ENCODE assay signal across 19 mouse cellular contexts in the genomic region with DNA sequence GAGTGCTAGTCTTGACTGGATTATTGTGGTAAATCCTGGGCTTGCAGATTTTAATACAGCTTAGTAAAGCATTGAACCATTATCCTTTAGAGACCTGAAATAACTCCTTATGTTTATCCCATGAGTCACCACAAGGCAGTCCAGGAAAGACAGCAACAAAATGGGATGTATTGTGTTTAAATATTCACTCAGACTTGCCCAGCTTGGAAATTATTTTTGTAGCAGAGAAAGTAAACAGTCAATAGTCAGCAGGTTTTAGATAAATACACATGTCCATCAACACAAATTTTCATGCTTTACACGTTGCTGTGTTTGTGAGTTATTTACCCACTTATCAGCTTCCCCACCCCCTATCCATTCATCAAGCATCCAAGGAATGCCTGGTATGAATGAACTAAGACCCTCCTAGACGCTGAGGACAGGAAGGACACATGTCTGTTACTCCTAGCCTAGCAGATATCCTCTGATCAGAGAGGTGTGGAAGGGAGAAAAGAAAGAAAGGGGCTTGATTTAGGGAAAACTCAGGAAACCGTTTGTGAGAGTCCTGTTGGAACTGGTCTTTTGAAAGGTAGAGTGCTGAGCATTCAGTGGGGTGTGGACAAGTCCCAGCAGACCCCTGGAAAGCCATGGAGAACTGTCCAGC.
DNase-seq lines count a peak whose midpoint lies in the region; ATAC-seq lines count a peak whose summit lies in the region.
"Had no signal": no experiment of that assay in that cellular context is flagged by ENCODE, and none has a peak within 500 bp of the region (broad histone marks: within the 10 kb centered on the region; RNA-seq: fewer than 3 reads in every experiment).

No protein-coding gene starts in this region.

- ATAC-seq in frontal cortex, adult (ENCODE audit: low TSS enrichment) = no peak
- ATAC-seq: forebrain, postnatal 0 days; intestine, postnatal 0 days; midbrain, embryonic 16.5 days had no signal

- DNase-seq in 3T3-L1 (ENCODE audit: low read depth, low spot score) (peak; percentile 70), ES-CJ7 (ENCODE audit: low read depth, low spot score) (peak; percentile 52), R1 (ENCODE audit: low read depth, low spot score) (peak; percentile 94)
- DNase-seq in yolk sac, embryonic 10.5 days (ENCODE audit: low spot score) = peak; percentile 39
- no peak for DNase-seq in right cerebral cortex, adult 18-20 months
- DNase-seq: adrenal gland, adult 2 months; cerebellum, adult 8-10 months; cerebellum, postnatal 25 days; forebrain, postnatal 0 days; gastrocnemius, postnatal 14 days; kidney, adult 9 months; kidney, postnatal 14 days; lung, postnatal 36 days; right cerebral cortex, postnatal 4 days; thymus, adult 18-20 months; thymus, postnatal 25 days had no signal
